Mouse (Mus musculus): ENCODE results near the gene Fsd1. TPM values are rescaled to one million over a fixed set of nuclear protein-coding genes. Genes with fewer than 3 reads are reported as not detected.

Fsd1 gene
- polyA plus RNA-seq, 2 experiments from 2014 or later: 0.47 TPM; not detected in 1

DNA sequence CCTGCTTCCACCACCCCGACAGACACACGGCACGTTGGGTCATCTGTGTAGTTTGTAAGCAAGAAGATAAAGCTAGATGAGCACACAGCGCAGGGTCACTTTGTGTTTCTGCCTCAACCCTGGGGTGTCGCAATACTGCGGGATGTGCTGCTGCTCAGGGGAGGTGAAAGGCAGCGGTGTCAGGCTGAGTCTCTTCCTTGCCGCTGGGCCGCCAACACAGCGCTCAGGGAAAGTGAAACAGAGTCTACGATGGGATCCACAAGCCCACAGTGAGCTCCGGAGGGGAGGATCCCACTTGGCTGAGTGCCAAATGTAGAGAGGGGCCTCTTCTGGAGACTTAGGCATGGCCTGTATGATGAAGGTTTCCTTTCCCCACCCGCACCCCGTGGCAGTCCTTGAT is 23.1 kb upstream of the Fsd1 start:
- no peak for ATAC-seq

DNA sequence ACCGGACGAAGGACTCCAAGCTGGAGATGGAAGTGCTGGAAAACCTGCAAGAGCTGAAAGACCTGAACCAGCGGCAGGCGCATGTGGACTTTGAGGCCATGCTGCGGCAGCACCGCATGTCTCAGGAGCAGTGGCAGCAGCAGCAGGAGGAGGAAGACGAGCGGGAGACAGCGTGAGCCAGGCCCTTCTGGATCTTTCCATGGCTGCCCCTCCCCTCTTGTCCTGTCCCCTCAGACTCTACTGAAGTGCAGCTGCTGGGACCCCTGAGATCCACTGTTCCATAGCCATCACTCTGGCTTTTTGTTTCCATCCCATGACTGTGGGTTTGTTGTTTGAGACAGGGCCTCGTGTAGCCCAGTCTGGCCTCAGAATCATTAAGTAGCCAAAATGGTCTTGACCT is 21.8 kb upstream of the Fsd1 start:
- no peak for ATAC-seq

DNA sequence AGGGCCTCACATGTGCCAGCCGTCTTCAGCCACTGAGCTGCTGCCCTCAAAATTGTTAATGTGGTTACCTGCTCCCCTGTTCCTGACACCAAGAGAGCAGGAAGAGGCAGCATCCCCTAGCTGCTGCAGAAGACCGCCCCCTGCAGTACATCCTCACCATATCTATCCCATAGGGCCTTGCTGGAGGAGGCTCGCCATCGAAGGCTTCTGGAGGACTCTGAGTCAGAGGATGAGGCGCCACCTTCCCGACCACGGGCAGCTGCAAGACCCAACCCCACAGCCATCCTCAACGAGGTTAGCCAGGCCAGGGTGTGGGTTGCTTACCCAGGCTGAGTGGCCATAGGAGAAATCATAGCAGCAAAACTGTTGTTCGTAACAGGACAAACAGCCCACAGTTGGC is 21.3 kb upstream of the Fsd1 start:
- ATAC-seq: no peak

DNA sequence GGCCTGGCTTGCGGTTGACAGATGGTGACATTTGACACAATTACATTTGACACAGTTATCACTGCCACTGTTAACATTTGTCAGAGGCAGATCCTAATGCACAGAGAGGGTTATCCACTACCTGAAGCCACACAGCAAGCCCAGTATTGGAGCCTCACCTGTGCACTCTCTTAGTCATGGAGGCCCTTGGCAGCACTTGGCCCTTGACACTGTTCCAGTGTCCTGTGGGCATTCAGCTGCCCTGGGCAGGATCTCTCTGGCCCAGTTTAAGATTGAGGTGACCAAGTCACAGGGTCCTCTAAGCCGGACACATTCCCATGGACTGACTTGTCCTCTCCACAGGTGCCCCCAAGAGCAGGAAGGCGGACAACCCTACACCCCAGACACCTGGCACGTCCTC is 19.1 kb upstream of the Fsd1 start:
- no peak for ATAC-seq

DNA sequence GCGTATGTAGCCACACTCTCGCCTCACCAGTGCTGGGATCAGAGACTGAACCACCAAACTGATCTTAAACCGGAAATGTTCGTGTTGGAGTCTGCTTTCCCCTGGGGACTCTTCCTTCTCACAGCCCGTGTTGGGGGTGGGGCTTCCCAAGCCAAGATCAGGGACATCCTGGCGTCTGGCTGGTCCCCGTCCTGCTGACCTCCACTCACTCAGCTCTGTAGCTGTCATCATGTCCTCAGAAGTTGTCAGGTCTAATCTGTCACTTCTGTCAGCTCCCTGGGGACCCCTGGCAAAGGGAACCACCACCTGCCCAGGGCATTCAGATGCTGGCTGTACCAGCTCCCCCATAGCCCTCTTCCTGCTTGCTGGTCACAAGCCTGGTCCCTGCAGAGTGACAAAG is 18.1 kb upstream of the Fsd1 start:
- ATAC-seq: no peak

DNA sequence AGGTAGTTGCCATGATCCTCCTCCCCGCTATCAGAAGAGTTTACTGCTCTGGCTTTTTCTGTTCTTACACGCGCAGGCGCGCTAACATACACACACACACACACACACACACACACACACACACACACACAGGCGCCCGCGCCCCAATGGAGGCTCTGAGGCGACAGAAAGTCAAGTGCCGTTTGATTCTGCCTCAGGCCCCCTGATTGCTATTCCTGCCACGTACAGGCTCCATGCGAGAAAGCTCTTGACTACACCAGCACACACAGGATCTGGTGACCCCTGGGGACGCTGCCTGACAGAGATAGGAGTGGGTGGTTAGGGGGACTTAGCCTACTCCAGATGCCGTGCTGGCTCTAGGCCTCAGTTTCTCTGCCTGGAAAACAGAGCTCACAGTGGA is 16.7 kb upstream of the Fsd1 start:
- ATAC-seq: no peak

DNA sequence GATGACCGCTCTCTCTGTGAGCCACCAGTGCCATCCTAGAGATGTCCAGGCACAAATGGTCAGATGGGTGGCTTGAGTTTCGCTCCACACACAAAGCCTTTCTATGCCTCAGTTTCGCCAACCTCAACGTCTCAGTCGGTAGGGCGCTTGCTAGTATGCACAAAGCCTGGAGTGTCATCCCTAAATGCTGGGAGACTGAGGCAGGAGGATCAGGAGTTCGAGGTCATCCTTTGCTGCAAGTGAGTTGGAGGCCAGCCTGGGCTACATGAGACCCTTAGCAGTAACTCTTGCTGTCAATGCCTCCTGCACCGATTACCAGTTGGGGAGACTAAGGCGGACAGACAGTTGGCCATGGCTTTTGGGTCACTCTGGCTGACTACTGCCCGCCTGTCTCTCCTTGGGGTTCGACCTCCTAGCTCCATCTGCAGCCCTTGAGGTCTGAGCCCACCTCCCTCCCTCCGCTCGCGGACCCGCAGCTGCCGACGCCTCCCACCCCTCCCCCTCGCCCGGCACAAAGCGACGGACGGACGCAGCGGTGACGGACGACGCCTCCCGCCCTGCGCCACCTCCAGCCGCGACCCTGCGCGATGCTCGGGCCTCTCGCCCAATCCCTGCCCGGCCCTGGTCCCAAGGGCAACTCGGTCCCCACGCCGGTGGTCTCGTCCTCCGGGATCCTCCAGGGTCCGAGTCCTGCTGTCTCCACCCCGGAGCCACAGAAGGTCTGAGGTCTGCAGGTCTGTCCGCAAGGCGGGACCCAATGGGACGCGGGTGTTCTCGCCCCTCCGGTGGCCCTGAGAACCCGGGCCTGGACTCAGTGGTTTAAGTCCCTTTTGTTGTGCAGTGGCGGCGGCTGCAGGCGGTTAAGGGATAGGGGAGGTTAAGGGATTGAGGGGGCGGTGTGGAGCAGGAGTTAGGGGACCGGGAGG is 16.1 kb upstream of the Fsd1 start, which contains the start of gene Shd:
Gene Shd, plus strand, starts transcription at position 502 of the 926 bp plus-strand sequence.
- no peak for ATAC-seq

DNA sequence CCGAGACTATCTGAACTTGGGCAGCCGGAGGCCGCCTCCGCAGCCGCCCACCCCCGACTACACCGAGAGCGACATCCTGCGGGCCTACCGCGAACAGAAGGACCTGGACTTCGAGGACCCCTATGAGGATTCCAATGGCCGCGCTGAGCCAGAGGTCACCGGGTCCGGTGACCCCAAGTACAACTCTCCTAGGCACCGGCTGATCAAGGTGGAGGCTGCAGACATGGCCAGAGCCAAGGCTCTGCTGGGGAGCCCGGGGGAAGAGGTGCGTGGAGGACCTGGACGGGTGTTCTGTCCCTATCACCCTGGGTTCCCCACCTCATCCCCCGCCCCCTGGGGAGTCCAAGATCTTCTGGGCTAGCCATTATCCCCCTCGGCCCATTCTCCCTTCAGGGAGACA is 14.9 kb upstream of the Fsd1 start:
- no peak for ATAC-seq

DNA sequence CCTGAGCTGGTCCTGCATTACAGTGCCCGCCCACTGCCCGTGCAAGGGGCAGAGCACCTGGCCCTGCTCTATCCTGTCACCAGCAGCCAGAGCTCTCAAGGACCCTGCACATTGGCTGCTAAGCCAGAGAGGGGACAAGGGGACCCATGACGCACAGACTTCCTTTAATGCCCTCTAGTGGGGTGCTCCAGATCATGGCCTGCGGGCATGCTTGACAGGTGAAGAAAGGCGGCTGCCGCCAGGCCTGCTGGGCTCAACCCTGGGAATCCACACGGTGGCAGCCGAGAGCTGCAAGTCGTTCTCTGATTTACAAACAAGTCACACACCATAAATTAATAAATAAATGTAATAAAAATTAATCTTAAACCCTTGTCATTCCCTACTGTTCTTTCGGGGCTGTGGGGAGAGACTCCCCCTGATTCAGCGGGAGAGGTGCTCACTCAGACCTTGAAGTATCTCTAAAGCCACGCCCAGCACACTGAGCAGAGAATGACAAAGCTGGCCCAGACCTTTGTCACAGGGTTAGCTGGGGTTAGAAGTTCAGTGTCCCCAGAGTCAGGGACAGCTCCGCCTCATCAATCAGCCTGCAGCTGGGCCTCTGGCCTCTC is 9.9 kb upstream of the Fsd1 start:
- peak; percentile 94 for ATAC-seq

DNA sequence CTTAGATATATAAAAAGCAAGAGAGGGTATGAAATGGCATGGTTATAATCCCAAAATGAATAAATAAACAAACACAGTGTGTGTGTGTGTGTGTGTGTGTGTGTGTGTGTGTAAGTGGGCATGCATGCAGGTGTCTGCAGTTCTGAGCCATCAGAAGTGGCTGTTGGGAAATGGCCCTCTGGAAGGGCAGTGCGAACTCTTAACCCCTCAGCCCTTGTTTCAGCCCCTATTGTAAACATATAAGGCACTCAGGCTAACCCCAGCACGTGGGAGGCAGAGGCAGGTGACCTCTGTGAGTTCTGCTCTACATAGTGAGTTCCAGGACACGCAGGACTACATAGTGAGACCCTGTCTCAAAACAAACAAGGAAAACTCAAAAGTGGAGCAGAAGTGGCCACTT is 9.0 kb upstream of the Fsd1 start:
- ATAC-seq: no peak

DNA sequence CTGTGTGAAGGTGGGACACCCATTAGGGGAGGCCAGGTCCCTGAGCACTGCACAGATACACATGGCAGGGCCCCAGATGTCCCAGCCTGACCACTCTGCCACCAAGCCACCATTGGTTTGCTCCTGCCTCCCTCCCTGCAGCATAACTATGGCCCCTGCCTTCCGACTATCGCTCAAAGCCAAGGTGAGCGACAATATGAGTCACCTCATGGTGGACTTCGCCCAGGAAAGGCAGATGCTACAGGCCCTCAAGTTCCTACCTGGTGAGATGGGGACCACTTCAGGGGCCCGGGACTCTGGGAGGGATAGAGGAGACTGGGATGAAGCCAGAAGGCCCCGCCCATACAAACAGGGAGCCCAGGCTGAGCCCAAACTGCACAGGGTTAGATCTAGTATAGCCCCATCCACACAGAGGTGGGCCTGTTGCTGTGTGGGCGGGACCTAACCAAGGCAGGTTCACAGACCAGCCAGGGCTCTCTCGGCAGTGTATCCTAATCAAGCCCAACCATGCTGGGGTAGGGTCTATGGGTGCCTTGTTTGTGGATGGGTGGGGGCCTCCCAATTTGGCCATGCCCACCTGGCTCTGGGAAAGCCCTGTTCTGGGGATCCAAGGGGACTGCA is 4.1 kb downstream of the Fsd1 start:
- no peak for ATAC-seq

DNA sequence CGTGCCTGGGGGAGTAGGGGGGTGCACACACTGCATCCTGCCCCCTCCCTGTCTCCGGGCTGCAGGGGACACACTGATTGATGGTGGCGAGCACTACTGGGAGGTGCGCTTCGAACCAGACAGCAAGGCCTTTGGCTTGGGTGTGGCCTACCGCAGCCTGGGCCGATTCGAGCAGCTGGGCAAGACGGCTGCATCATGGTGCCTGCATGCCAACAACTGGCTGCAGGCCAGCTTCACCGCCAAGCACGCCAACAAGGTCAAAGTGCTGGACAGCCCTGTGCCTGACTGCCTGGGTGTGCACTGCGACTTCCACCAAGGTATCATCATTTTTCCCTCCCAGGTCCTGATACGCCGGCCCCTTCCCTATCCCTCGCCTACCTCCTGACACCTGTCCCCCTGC is 9.7 kb downstream of the Fsd1 start:
- ATAC-seq: no peak

DNA sequence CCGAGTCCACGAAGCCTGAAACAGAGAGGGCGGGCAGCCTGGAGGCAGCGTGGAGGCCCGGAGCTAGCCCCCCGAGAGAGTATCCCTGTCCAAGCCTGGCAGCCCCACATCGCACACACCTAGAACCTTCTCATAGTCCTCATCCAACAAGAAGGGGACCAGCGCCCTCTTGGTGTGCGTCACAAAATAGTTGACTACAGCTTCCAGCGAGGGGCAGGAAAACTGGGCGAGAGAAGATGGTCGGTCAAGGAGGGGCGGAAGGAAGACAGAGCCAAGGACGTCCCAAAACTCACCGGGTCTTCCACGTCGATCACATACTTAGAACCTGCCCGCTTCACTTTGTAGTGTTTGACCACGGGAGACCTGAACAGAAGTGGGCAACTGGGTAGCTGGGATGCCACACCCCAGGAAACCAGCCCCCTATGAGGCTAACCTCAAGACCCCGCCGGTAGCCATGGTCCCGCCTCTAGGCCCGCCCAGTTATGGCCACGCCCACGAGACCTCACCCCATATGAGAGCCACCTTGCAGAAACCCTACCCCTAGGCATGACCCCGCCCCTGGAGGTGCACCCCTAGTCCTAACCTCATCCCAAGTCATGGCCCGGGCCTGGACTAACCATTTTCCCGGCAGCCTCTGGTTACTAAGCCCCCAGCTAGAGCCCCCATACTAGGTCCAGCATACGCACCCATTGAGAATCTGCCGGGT is 13.6 kb downstream of the Fsd1 start:
- no peak for ATAC-seq

DNA sequence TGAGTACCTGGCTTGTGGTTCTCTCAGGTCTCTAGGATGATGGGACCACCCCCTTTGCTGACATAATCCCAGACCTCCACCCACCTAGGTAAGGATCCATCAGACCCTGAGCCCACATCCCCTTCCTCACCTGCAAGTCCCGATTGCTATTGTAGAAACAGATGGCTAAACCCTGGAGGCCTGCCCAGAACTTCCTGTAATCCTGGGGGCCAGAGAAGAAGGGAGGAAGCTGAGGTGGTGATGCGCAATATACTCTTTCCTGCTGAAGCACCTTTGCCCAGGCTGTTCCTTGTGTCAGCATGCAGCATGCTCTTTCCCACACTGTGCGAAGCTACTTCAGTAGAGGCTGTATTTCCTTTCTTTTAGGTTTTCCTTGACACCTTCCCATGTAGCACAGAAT is 16.7 kb downstream of the Fsd1 start:
- ATAC-seq: no peak

DNA sequence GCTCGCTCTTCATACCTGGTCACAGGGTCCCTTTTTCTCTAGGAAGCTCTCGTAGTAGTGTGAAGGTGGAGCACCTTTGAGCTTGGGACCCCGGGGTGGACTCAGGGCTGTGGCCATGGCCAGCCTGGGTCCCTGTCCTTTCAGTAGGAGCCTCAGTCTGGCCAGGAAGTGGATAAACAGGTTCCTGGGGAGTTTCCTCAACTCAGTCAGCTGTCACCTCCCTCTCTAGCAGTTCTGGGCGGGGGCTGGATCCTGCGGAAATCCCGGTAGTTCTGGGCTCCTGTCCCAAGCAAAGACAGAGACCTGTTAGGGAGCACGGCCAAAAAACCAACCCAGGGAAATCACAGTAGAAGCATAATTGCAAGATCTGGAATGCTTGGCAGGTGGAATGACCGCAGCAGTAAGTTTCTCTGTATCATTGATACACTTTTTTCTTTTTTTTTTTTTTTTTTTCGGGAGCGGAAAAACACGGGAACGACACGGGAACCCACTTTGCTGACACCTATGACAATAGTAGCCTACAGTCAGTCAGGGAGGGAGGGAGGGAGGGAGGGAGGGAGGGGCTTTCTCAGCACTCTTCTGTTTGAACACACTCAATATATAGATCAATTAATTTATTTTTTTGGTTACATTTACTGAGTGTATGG is 19.2 kb downstream of the Fsd1 start, which contains the start of the genes Stap2 and Mpnd:
Gene Stap2, minus strand, starts transcription at position 170 of the 647 bp plus-strand sequence.
Gene Mpnd, plus strand, starts transcription at position 297 of the 647 bp plus-strand sequence.
- no peak for ATAC-seq

DNA sequence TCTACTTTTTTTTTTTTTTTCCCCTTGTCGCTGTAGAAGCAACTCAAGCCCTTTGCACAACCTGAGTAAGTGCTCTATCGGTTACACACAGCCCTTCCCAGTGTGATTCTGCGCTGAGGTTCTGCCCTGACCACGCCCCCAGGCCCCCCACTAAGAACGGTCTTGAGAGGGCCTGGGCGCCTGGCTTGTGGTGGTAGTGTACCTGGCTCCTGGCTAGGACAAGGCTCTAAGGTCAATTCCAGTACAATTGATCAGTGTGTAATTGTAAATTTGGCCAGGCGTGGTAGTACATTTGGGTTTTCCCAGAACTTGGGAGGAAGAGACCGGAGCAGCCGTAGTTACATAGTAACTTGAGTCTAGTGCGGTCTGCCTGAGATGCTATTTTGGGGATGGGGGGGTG is 20.6 kb downstream of the Fsd1 start:
- ATAC-seq: no peak

DNA sequence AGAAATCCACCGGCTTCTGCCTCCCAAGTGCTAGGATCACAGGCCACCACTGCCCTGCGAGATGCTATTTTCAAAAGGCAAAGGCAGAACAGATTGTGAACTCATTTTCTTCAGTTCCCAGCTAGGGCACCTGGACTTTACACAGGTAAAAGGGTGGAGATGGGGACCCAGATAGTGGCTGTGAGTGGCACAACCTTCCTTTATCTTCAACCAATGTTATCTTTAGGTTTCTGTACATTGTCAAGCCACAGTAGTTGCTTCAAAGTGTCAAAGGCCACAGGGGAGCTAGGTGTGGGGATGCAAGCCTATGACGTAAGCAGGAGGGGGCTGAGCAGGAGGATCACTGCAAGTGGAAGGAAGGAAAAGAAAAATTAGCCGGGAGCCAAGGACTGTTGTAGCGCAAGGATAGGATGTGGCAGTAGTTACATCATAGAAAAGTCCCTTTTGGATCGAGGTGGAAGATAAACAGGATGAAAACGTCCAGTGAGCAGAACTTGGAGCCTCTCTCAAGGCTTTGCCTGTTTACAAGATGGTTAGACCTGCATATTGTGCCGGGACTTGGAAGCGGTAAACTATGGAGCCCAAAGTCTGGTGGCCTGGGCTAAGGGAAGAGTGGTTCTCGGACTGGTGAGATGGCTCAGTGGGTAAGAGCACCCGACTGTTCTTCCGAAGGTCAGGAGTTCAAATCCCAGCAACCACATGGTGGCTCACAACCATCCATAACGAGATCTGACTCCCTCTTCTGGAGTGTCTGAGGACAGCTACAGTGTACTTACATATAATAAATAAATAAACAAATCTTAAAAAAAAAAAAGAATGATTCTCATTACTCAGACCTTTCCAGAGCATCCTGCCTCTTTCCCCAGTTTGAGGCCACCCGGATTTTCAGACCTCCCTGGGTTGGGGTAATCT is 21.4 kb downstream of the Fsd1 start:
- peak; percentile 3 for ATAC-seq

DNA sequence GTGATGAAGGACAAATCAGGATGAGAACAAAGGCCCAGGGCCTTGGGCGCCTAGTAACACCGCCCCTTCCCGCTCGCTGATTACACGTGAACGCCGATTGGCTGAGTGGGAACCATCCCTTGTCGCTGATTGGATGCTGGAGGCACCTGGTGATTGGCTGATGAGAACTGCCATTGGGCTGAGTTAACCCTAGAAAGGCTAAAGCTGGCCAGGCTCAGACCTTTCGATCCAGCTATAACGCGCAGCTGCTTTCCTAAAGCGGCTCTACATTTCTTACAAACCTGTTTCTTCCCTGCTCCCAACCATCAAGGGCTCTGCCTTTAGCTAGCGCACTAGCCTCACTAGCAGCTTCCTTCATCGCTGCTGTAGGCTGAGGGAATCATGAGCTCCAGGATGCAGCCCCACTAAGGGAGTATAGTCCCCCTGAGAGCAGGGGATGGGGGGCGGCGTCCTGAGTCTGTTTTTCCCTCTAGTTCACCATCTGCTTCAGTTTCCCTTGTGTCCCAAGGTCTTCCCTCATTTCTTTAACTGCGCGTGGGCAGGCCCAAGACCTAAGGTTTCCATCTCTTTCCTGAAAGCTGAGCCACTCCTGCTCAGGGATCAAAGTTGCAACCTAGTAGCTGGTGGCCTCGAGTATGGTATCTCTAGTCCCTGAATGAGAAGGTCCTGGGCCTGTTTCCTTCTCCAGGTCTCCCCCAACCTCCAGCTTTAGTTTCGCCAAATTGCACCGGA is 22.2 kb downstream of the Fsd1 start:
- ATAC-seq: peak; percentile 88

DNA sequence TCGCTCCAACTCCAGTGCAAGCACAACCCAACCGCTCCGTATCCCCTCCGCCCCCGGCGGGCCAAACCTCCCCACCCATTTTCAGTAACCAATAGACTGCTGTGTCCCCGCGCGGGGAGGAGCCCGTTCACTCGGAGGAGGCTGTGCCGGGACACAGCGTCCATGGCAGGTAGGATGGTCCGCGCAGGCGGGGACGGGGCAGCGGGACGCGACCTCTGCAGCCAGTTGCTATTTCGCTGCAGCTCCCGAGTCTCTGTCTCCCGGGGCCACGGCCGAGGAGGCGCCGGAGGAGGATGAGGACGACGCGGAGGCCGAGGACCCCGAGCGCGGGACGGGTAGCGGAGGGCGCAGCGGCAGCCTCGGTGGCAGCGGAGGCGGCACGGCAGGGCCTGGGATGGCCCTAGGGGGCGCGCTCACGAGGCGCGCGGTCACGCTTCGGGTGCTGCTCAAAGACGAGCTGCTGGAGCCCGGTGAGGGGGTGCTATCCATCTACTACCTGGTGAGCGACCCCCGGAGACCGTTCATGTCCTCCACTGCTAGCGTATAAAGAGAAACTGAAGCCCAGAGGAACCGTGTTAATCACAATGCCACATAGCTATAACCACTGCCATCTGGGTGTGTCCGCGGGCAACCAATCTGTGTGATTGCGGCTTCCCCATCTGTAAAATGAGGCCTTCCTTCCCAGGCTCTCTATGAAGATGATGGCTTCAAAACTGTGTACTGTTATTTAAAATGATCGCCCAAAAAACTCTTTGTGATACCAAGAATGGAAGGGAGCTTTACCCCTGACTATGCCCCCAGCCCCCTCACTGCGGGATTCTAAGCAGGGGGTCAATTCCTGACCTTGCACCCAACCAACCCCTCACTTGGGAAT is 23.0 kb downstream of the Fsd1 start:
- peak; percentile 84 for ATAC-seq

DNA sequence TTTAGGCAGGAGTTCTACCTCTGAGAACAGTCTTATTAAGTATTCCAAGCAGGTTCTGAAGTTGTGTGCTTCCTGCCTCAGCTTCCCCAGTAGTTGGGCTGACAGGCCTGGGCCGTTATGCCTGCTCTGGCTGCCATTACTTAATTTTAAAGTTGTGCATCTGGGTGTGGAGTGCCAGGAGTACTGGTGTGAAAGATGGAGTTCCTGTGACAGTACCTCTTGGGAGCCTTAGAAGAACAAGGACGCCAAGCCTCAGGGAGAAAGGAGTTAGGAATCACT is 23.6 kb downstream of the Fsd1 start:
- no peak for ATAC-seq

Measured in CD4-positive, CD25-positive, alpha-beta regulatory T cell, adult 4 months (primary cell).